Mouse (Mus musculus) right cerebral cortex, postnatal 14 days (tissue): ENCODE results near the gene Myo18b.

Experiments
- DNase-seq: peaks from one replicate; pipeline ENCODE4 v3.0.0; 2022

Gene Myo18b

DNA sequence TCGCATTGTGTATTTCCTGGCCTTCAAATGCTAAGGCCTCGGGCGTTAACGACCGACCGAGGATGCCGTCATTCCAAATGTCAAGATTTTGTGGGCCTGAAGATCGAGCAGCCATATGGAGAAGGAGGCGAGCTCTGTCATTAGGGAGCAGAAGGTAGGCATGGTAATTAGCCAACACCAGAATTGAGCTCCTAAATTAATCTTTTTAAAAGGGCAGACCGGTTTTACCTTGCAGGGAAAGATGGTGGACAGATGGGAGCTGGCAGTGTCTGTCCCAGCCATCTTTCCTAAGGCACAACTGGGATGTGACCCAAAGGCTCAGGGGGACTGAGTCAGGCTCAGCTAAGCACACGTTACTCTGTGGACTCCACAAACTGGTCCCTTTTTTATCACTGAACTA, 151.6 kb downstream of the Myo18b start:
- DNase-seq, result no peak

DNA sequence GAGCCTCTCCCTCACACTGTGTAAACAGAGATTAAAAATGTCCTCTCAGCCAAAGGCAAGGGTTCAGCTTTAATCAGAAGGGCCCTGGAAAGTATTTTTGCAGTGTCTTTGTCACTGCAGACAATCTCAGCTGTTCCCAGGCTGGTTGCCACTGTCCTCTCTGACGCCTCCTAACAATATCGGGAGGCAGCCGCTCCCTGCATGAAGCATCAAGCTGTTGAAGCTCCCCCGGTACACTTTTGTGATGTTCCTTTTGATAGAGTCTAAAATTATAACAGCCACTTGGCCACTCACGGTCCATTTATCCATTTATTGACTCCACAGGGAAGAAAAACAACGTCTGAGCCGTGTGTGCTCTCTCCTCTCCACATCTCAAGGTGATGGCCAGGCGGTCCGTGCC, 153.0 kb downstream of the Myo18b start:
- no peak for DNase-seq

DNA sequence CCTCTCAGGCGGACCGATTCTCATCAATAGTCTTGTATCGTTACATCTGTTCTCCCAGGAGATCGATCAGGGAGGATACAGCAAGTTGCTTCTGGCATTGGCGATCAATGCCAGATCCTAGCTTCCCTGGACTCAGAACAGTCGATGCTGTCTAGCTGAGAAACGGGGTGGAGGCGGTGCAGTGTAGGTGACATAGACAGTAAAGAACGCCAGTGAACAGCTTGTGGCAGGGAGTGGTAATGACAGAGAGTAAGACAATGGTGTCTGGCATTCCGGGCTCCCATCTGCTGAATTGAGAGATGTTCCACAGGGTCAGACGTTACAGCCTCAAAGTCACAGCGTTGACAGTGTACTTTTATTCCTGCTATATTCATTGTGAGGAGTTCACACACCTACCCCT, 155.5 kb downstream of the Myo18b start:
- DNase-seq, result peak; percentile 51

DNA sequence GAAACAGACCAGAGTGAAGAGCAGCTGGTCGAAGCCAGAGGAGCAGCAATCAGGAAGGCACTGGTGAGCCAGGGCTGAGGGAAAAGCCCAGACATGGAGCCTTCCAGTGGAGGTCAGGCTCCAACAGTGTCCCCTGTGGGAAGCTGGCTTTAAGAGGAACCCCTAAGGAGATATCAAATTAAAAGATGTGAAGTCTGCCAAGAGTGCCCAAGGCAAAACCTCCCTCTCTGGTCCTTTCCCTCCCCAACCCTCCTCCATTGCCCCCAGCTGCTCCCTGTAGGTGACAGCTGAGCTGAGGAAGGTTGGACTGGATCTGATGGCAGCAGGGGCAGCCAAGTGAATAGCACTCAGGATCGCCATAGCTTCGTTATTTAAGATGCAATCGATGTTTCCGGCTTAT, 161.1 kb downstream of the Myo18b start:
- no peak for DNase-seq

GRCm38 (mm10) chr5:112730604-112731003, 165.6 kb downstream of the Myo18b start:
- no peak for DNase-seq

- DNase-seq, result no peak
These were observed 167.7 kb downstream of the Myo18b start for GRCm38 (mm10) chr5:112728432-112728831.

GRCm38 (mm10) chr5:112718655-112719306, 177.4 kb downstream of the Myo18b start:
- peak; percentile 64 for DNase-seq

DNA sequence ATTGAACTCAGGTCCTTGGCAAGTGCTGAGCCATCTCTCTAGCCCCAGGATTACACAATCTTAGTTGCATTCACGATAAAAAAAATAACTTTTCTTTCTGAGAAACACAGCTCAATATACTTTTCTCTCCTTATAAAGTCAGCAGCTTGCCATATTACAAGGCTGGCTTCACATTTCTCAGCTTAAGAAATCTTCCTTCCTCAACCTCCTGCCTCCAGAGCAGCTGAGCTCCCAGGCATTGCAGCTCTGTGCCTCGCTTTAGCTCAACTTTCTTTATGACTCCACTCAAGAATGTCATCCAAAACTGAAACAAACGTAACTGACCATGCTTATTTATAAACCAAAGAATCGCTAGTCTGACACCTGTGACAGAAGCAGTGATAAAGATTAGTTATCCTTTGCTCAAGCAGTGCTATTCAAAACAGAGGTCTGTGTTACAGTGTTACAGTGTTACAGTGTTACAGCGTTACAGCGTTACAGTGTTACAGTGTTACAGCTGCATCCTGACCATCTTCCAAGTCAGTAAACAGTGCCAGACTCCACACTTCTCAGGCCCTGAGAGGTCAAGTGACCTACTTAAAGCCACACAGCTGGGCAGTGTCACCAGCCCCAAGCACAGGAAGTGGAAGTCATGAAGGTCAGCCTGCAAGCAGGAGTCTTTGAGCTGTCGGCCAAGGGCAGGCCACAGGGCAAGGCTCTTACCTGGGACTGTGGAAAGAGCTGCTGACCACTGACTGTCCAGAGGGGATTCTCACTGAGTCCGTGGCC, 181.3 kb downstream of the Myo18b start:
- no peak for DNase-seq

GRCm38 (mm10) chr5:112709831-112710230, 186.3 kb downstream of the Myo18b start:
- DNase-seq, result no peak

- no peak for DNase-seq
These were observed 187.7 kb downstream of the Myo18b start for GRCm38 (mm10) chr5:112708441-112708840.

DNA sequence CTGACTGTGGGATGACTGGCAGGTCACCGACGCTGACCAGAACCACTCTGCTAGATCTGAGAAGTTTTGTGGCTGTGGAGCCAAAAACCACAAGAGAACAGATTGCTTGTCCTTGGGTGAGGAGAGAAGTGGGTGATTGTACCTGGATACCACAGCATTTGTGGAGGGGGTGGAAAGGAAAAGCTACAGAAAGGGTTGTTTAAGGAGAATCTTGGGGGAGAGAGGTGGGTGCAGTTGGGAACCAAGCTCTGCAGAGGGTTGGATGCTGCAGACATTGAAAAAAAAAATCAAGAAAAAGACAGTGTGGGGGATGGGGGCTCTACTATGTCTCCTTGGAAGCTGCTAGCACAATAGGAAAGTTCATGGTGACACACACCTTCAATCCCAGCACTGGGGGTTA, 188.7 kb downstream of the Myo18b start:
- no peak for DNase-seq

GRCm38 (mm10) chr5:112700794-112701193, 195.4 kb downstream of the Myo18b start:
- no peak for DNase-seq

DNA sequence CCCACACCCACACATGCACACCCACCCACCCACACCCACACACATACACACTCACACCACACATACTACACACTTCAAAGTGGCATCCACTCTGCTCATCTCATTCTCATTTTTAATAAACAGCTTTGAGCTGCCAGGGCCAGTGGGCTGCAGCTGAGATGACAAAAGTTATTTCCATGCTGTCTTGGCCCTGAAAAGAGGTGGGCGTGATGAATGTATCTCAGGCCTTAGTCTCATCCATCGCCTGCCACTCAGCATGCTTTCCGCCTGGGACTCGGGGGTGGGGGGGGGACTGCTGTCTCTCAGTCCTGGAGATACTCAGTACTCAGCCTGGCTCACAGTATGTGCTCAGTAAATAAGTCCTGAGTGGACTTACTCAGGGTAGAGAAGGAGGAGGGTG, 199.5 kb downstream of the Myo18b start:
- DNase-seq, result no peak

- DNase-seq, result no peak
These were observed 200.9 kb downstream of the Myo18b start for GRCm38 (mm10) chr5:112695254-112695711.

DNA sequence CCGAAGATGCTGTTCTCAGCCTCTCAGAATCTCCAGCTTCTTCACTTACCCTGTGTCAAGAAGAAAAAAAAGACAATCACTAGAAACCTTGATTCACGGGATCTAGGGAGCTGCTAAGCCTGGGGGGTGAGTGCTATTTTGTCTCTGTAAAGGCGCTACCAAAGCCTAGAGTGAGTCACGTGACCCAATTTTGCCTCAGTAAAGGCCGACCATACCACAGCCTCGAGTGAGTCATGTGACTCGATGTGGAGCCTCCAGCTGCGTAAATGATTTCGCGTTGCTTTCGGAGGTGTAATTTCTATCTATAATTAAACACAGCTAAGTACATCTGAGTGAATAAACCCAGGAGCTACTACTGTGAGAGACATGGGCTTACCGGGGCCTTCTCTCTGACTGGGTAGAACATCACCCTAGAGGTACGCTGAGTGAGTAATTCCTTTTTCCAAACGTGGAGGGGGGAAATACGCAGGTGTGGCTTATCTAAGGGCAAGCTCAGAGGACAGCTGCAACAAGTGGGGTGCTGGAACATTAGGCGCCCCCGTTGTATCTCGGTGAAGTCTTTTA, 202.8 kb downstream of the Myo18b start:
- DNase-seq, result no peak

DNA sequence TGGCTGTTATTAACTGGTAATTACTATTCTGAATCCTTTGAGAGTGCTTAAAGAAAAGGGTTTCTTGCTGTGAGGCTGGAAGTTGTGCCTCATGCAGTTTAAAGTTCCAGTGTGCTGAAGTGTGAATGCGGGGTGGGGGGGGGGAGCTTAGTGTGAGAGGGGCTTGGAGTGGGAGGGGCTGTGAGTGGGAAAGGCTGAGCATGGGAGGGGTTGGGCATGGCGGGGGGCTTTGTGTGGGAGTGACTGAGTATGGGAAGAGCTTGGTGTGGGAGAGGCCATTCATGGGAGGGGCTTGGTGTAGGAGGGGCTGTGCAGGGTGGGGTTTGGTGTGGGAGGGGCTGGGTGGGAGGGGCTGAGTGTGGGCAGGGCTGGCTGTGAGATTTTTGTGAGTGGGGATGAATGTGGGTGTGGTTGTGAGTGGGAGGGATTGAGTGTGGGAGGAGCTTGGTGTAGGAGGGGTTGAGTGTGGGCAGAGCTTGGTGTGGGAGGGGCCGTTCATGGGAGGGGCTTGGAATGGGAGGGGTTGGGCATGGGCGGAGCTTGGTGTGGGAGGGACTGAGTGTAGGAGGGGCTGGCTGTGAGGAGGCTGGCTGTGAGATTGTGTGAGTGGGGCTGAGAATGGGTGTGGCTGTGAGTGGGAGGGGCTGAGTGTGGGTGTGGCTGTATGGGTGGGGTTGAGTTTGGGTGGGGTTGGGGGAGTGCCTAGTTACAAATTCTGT, 208.9 kb downstream of the Myo18b start:
- DNase-seq, result no peak

DNA sequence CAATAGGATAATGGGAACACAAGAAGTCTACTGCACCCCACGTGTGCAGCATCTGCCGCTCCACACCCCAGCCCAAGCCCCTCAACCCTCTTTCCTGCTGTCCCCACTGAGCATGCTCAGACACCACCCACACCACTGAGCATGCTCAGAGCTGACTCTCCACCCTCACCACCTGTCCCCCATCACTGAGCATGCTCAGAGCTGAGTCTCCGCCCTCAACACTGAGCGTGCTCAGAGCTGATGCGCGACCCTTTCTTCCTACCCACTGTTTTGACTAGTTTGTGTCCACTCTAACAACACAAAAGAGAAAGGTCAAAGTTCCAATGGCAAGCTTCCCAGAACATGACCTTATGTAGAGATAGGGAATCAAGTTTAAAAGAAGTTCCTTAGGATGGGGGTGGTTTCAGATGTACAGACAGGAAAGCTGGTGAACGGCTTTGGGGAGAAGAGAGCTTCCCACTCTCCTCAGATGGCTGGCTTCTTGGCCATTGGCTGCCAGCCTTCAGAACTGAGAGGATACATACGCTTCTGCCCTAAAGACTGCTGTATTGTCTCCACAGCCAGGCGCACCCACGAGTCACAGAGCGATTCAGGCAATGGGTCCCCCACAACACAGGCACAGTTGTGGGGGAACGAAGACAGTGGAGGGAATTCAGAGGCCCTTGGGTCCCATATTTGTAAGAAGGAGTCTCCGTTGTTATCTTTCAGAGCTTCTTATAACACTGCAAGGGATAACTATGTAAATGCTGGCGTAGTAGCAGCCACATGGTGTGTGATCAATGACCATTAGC, 209.7 kb downstream of the Myo18b start:
- no peak for DNase-seq

- DNase-seq, result no peak
These were observed 216.9 kb downstream of the Myo18b start for GRCm38 (mm10) chr5:112679251-112679650.

- DNase-seq, result no peak
These were observed 218.0 kb downstream of the Myo18b start for GRCm38 (mm10) chr5:112678153-112678552.

DNA sequence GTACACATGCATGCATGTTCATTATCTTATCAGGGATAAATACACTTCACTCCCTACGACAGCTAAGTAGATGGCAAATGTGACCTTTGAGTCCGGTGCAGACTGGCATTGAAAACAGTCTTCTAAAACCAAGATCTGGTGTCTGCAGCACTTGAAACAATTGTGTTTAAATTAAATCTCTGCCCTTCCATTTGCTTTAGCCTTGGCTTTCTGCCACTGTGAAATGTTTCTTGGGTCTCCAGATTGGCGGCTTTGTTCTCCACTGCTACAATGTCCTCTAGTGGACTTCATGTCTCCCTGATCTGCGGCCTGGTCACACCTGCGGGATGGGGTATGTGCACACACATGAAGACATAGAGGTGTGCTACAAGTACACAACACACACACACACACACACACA, 221.4 kb downstream of the Myo18b start:
- DNase-seq, result no peak

GRCm38 (mm10) chr5:112672457-112672856, 223.7 kb downstream of the Myo18b start:
- no peak for DNase-seq

GRCm38 (mm10) chr5:112671961-112672360, 224.2 kb downstream of the Myo18b start:
- DNase-seq, result no peak

GRCm38 (mm10) chr5:112667153-112667552, 229.0 kb downstream of the Myo18b start:
- peak; percentile 30 for DNase-seq
